Mouse (Mus musculus) heart, embryonic 15.5 days (tissue): ENCODE data around the gene Vps9d1. TPM values are rescaled to one million over a fixed set of nuclear protein-coding genes. Genes with fewer than 3 reads are reported as not detected.
"Not testable (repeated sequence)": the region's sequence is repeated elsewhere in the genome, so short reads cannot be mapped to it uniquely, and the experiment has no call there.

ENCODE experiments used
- ATAC-seq: fragments of 200-750 bp; cut with Nextera tagmentation; replicated peaks from 2 replicates; pipeline ENCODE4 v1.8.0; 2017; ENCODE audit warnings: low read depth, moderate TSS enrichment; ENCODE audit not compliant: insufficient number of reproducible peaks, insufficient read depth, low FRiP score
- H3K27ac ChIP-seq: fragments of 300-500 bp; sonication (generic); 2 replicates; pipeline ENCODE4 v1.5.1; 2015; ENCODE audit warnings: mild to moderate bottlenecking, inconsistent platforms
- H3K27me3 ChIP-seq: fragments of 300-500 bp; sonication (generic); 2 replicates; pipeline ENCODE4 v1.6.1; 2015; ENCODE audit warnings: inconsistent platforms
- H3K36me3 ChIP-seq: fragments of 300-500 bp; sonication (generic); 2 replicates; pipeline ENCODE4 v1.6.1; 2015; ENCODE audit warnings: mild to moderate bottlenecking, inconsistent platforms
- H3K4me1 ChIP-seq: fragments of 300-500 bp; sonication (generic); replicated peaks from 2 replicates; pipeline ENCODE4 v1.6.1; 2015; ENCODE audit warnings: inconsistent platforms
- H3K4me2 ChIP-seq: fragments of 300-500 bp; sonication (generic); 2 replicates; pipeline ENCODE4 v1.6.1; 2015; ENCODE audit warnings: inconsistent platforms, mild to moderate bottlenecking, moderate library complexity
- H3K4me3 ChIP-seq: fragments of 300-500 bp; sonication (generic); 2 replicates; pipeline ENCODE4 v1.5.1; 2015; ENCODE audit warnings: mild to moderate bottlenecking, inconsistent platforms
- H3K9ac ChIP-seq: fragments of 300-500 bp; sonication (generic); 2 replicates; pipeline ENCODE4 v1.6.1; 2015; ENCODE audit warnings: mild to moderate bottlenecking, inconsistent platforms
- H3K9me3 ChIP-seq: fragments of 300-500 bp; sonication (generic); replicated peaks from 2 replicates; pipeline ENCODE4 v1.6.1; 2016; ENCODE audit warnings: inconsistent platforms
- WGBS: fragments of 180-500 bp; shearing (Covaris S2); methylation state at CpG from one replicate; pipeline ENCODE4 v1.1.7; 2015; ENCODE audit warnings: mixed read lengths; 5-methylcytosine and 5-hydroxymethylcytosine counted together
- polyA plus RNA-seq: library from polyadenylated mRNA; unstranded; fragments of >200 nt; fragmentation: Nextera tagmentation; extraction: Ambion mirVana; gene quantifications from 2 replicates; pipeline ENCODE4 v1.2.1, GENCODE M21; 2015

Vps9d1 gene
- polyA plus RNA-seq, 1 experiment from 2014 or later: 19.2 TPM

DNA sequence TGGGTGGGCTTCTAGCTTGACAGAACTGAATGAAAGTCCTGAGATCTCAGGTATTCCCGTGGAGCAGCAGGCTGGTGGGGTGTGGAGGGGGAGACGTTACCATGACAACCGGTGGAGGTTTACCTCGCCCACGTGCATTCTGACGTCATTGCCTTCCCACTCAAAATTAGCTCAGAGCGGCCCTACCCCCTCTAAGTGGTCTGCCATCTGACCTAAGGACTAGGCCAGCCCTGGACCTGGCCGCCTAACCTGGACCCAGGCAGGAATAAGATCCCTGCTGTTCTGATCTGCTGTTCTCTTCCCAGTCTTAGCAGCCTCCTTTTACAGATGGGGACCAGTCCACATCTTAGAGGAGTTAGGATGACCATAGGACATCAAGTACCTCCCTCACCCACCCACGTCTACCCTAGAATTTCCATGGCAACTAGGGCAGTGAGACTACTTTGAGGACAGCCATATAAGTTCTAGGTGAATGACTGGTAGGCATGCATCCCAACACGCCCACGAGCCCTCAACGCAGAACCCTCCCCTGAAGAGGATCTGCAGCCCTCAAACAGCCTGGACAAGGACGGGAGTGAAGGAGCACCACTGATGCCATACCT is 19.1 kb downstream of the Vps9d1 start:
- ATAC-seq: no peak
- H3K27me3 ChIP-seq: peaks cover 35% of the 10 kb centered on the region
- H3K36me3 ChIP-seq: no peaks in the 10 kb centered on the region
- WGBS: 36% methylated on average over 13 of the region's 13 CpGs
- H3K9me3 ChIP-seq: no peaks in the 10 kb centered on the region
- H3K27ac ChIP-seq: no peak overlapping the region
- peak overlapping the region; percentile 67 for H3K4me3 ChIP-seq
- peak overlapping the region; percentile 65 for H3K9ac ChIP-seq
- H3K4me2 ChIP-seq: peak overlapping the region; percentile 97
- H3K4me1 ChIP-seq: peaks cover 17% of the 10 kb centered on the region

DNA sequence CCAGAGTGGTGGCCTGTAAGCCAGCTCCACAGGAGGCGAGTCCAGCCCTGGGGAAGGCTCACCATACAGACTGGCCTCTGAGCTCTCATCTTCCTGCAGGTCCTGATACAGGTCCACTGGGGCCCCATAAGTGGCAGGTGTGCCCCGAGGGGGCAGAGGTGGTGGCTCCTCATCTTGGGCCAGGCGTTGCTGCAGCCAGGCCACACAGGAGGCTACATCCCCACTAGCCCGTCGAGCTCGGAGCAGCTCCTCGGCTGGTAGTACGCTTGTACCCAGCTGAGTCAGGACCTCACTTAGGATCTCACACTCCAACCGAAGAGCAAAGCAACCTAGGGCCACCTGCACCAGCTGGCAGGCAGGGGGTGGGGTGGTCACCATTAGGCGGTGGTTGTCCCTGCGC is 20.4 kb downstream of the Vps9d1 start:
- peaks cover 17% of the 10 kb centered on the region for H3K4me1 ChIP-seq
- no peak overlapping the region for H3K9ac ChIP-seq
- H3K27ac ChIP-seq: no peak overlapping the region
- H3K4me2 ChIP-seq: no peak overlapping the region
- ATAC-seq: no peak
- peaks cover 35% of the 10 kb centered on the region for H3K27me3 ChIP-seq
- no peak overlapping the region for H3K4me3 ChIP-seq
- H3K36me3 ChIP-seq: peaks cover 3% of the 10 kb centered on the region; the same call in 1 of the 2 replicates
- 72% methylated on average over 11 of the region's 11 CpGs for WGBS
- H3K9me3 ChIP-seq: no peaks in the 10 kb centered on the region

DNA sequence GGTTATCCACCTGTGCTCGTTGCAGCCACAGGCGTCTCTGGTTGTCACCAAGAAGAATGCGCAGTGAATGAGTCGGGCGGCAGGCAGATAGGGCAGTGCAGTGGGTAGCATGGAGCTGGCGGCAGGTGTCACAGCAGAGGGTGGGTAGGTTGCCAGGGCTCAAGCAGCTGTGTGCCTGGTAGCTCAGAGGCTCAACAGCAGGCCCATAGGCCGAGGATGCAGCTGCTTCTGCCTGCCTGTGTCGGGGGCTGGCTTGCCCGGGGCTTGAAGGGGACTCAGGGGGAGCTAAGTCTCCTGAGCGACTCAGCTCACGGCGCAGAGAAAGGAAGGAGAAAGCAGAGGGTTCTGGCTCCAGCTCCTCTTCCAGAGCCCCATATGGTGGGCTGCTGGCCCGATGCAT is 20.8 kb downstream of the Vps9d1 start:
- ATAC-seq: no peak
- Histone ChIP-seq H3K4me3 (no peak overlapping the region), H3K9me3 (no peaks in the 10 kb centered on the region), H3K27me3 (peaks cover 35% of the 10 kb centered on the region), H3K36me3 (peaks cover 8% of the 10 kb centered on the region; the same call in 1 of the 2 replicates), H3K9ac (no peak overlapping the region), H3K27ac (no peak overlapping the region), H3K4me1 (peaks cover 17% of the 10 kb centered on the region), H3K4me2 (no peak overlapping the region)
- WGBS: 55% methylated on average over 13 of the region's 13 CpGs

DNA sequence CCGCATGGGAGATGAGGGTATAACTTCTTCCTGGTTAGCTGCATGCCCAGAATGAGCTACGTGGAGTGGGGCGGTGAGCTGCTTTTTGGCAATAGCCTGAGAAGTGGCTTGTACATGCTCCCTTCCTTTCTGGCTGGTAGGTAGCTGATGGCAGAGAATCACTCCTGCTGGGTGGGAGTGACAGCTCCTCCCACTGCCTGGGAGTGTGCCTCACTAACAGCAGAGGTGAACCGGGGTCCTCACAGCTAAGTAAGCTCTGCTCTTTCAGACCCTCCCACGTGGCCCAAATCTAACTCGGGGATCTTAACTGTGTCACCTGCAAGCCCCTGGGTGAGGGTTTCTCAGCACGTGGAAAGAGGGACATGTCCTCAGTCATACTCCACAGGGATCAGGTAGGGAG is 21.6 kb downstream of the Vps9d1 start:
- Histone ChIP-seq H3K9ac (no peak overlapping the region), H3K27ac (no peak overlapping the region), H3K4me3 (no peak overlapping the region), H3K27me3 (peaks cover 35% of the 10 kb centered on the region), H3K4me2 (no peak overlapping the region), H3K9me3 (no peaks in the 10 kb centered on the region), H3K4me1 (peaks cover 17% of the 10 kb centered on the region), H3K36me3 (peaks cover 15% of the 10 kb centered on the region)
- no peak for ATAC-seq
- 42% methylated on average over 7 of the region's 7 CpGs for WGBS

DNA sequence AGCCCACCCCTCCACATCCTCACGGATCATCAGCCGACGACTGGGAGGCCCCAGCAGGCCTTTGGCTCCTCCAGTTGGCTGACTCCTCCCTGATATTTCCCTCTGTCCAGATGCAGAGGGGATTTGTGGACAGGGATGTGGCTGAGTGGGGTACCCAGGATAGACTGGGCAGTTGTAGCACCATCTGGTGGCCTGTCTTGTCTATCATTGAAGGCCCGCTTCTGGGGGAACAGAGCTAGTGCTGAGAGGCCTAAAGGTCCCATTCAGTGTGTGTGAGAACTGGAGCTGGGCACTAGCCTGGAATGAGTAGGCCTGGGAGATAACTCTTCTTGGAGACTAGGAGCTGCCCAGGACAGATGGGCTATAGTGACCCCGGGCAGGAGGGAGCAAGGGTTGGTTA is 22.4 kb downstream of the Vps9d1 start:
- WGBS: 63% methylated on average over 5 of the region's 5 CpGs
- H3K4me1 ChIP-seq: peaks cover 17% of the 10 kb centered on the region
- H3K27me3 ChIP-seq: peaks cover 28% of the 10 kb centered on the region
- no peak overlapping the region for H3K4me3 ChIP-seq
- no peak overlapping the region for H3K9ac ChIP-seq
- no peak overlapping the region for H3K27ac ChIP-seq
- peaks cover 23% of the 10 kb centered on the region for H3K36me3 ChIP-seq
- no peak overlapping the region for H3K4me2 ChIP-seq
- ATAC-seq: no peak
- no peaks in the 10 kb centered on the region for H3K9me3 ChIP-seq

DNA sequence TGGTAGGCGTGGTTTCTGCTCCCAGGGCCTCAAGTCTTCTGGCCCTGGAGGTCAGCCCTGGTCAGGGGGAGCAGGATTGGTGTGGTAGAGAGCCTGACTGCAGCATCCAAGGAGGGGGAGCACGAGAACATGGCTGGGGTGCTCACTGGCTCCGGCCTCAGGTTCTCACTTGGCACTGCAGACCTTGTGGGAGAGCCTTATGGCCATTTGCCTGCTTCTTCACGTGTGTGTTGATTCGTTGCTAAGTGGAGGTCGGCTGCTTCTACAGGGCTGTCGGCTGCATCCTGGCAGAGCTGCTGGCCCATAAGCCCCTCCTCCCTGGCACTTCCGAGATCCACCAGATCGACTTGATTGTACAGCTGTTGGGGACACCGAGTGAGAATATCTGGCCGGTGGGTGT is 23.8 kb downstream of the Vps9d1 start:
- H3K27me3 ChIP-seq: peaks cover 18% of the 10 kb centered on the region
- H3K4me1 ChIP-seq: peaks cover 13% of the 10 kb centered on the region
- 75% methylated on average over 11 of the region's 11 CpGs for WGBS
- H3K9me3 ChIP-seq, H3K9ac ChIP-seq, ATAC-seq, H3K4me2 ChIP-seq, H3K4me3 ChIP-seq, H3K27ac ChIP-seq: not testable (repeated sequence)
- peaks cover 25% of the 10 kb centered on the region for H3K36me3 ChIP-seq

DNA sequence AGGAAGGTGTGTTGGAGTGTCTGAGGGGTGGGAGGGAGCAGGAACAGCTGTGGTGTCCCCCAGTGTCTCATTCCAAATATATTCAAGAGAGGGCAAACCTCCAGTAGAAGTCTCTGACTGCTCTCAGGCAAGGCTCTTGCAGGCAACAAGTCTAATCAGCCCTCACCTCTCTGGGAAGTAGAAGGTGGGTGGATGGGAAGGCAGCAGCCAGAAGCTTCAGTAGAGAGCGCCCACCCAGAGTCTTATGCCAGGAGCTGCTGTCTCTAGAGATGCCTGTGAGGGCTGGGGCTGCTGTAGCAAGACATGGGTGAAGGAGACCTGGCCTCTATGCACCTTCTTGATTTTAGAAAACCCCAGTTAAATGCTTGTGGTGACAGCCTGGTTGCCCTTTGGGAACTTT is 25.7 kb downstream of the Vps9d1 start:
- WGBS: 90% methylated on average over 1 of the region's 1 CpGs
- H3K9ac ChIP-seq: no peak overlapping the region
- H3K27ac ChIP-seq: no peak overlapping the region
- peaks cover 3% of the 10 kb centered on the region; the same call in 1 of the 2 replicates for H3K27me3 ChIP-seq
- H3K36me3 ChIP-seq: peaks cover 25% of the 10 kb centered on the region
- no peak overlapping the region for H3K4me3 ChIP-seq
- peaks cover 14% of the 10 kb centered on the region for H3K4me1 ChIP-seq
- no peak overlapping the region for H3K4me2 ChIP-seq
- H3K9me3 ChIP-seq: no peaks in the 10 kb centered on the region
- ATAC-seq: no peak

DNA sequence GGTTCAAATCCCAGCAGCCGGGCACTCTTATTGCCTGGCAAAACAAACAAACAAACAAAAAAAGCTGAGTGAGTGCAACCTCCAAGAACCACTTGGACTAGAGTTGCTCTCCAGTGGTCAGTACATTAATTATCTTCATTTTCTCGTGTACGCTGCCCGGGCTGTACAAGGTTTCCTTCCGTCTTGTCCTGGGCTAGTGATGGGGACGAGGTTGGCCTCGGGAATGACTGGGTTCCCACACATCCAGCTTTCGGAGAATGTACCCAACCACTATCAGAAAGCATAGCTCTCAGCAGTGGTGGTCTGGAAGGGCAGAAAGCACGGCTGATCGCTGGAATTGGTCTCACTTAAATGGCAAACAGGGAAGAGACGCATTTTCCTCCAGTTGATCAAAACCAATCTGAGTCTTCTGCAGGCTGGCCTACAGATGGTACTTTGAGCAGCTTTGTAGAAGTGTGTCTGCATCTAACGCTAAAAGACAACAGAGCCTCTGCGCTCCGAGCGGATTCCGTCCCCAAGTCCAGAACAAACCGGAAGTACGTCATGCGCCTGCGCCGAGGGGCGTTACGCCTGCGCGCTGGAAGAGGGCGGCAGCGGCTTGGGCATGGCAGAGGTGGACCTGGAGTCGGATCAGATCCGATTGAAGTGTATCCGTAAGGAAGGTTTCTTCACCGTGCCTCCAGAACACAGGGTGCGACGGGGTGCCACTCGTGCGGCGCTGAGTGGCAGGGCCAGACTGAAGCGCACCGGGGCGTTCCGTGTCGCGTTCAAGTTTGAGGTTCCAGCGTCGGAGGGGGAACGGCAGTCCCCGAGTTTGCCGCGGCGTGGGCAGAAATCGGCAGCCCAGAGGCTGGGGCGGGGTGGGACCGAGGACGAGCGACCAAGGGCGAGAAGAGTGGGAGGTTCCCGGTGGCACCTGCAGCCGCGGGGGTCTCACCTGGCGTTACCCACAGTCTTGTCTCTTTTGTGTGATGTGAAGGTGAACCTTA is 29.6 kb downstream of the Vps9d1 start, which contains the start of gene Cdk10:
Cdk10 (plus strand) TSS at position 565 of the 989 bp plus-strand sequence.
- peak within 1 kb of the TSS; percentile 64 for H3K4me3 ChIP-seq
- peak within 1 kb of the TSS; percentile 90 for H3K4me2 ChIP-seq
- ATAC-seq: peak; percentile 76; the same call in 1 of the 2 replicates
- H3K27me3 ChIP-seq: no peaks in the 10 kb centered on the region
- H3K36me3 ChIP-seq: peaks cover 21% of the 10 kb centered on the region
- no peaks in the 10 kb centered on the region for H3K9me3 ChIP-seq
- peaks cover 14% of the 10 kb centered on the region for H3K4me1 ChIP-seq
- H3K9ac ChIP-seq: peak within 1 kb of the TSS; percentile 83
- peak within 1 kb of the TSS; percentile 82 for H3K27ac ChIP-seq
- WGBS: 3% methylated on average over 59 of the region's 59 CpGs

DNA sequence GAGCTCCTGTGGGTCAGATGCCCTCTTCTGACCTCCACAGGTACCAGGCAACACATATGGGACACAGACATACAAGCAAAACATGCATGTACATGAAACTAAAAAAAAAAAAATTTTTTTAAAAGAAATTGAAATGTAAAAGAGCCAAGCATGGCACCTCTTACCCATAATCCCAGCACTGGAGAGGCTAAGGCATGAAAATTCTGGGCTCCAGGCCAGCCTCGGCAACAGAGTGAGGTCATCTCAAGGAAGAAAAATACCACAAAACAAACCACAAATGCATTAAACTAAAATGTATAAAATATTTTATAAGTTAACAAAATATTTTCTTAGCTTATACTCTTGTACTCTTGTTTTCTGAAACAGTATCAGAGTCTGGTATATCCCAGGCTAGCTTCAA is 33.2 kb downstream of the Vps9d1 start:
- 62% methylated on average over 1 of the region's 1 CpGs for WGBS

DNA sequence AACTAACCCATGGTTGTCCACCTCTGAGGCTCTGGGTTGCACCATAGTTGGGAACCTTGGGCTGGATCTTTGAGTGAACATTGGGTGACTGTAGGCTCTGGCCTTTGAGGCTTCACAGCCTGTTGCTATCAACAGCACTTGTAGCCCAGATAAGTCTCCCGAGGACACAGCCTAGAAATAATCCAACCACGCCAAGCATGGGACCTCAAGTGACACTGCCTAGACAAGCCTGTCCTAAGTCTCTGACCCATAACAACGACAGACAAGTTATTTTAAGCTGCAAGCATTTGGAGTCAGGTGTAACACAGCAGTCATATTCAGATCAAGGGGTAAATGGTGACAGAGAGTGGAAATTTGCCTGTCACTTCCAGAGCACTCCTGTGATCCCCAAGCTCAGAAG is 38.7 kb downstream of the Vps9d1 start:
- Histone ChIP-seq H3K9ac (no peak overlapping the region), H3K4me3 (no peak overlapping the region), H3K4me2 (no peak overlapping the region), H3K27ac (no peak overlapping the region), H3K36me3 (no peaks in the 10 kb centered on the region), H3K27me3 (no peaks in the 10 kb centered on the region), H3K4me1 (peaks cover 17% of the 10 kb centered on the region), H3K9me3 (no peaks in the 10 kb centered on the region)
- 22% methylated on average over 3 of the region's 3 CpGs for WGBS
- ATAC-seq: no peak

More for the DNA sequence above, 33.2 kb downstream of the Vps9d1 start:
- H3K4me2 ChIP-seq: no peak overlapping the region
- H3K36me3 ChIP-seq: no peaks in the 10 kb centered on the region
- no peaks in the 10 kb centered on the region for H3K27me3 ChIP-seq
- no peak for ATAC-seq
- H3K27ac ChIP-seq: no peak overlapping the region
- no peaks in the 10 kb centered on the region for H3K9me3 ChIP-seq
- no peak overlapping the region for H3K9ac ChIP-seq
- peaks cover 14% of the 10 kb centered on the region for H3K4me1 ChIP-seq
- no peak overlapping the region for H3K4me3 ChIP-seq

DNA sequence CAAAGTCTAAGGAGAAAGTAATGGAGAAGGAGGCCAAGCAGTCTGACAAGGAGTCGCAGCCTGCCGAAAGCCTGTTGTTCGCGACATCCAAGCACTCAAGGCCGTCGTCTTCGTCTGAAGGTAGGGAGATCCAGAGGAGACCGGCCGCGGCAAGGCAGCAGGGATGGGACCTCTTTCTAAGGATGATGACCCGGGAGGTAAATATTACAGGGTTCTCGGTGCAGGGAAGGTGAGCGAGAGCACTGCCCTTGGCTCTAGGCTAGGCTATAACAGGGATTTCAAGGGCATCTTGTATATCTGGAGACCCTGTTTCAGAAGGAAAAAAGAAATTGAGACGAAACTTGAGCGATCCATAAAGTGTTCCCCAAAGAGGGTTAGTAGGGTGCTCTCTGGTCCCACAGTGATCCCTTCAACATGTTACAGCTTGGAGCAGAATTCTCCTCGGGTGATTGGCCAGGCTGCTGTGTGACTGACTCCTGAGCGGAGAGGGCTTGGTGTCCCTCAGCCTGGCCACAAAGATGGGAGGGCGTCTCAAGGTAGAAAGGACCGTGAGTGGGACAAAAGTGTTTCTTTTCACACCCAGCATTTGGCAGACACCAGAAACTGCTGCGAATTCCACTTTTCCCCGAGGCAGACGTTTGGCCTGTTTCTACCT is 40.9 kb downstream of the Vps9d1 start:
- Histone ChIP-seq H3K9me3 (no peaks in the 10 kb centered on the region), H3K27me3 (no peaks in the 10 kb centered on the region), H3K4me1 (peaks cover 17% of the 10 kb centered on the region), H3K4me2 (peak overlapping the region; percentile 91), H3K4me3 (peak overlapping the region; percentile 96), H3K27ac (peak overlapping the region; percentile 66), H3K9ac (peak overlapping the region; percentile 98), H3K36me3 (peaks cover 18% of the 10 kb centered on the region)
- 17% methylated on average over 22 of the region's 22 CpGs for WGBS
- ATAC-seq: peak; percentile 11; the same call in 1 of the 2 replicates
